Mouse (Mus musculus): ENCODE measurements around the gene Fgd6.
A peak's percentile ranks its signal among the peaks of the same experiment; 100 is the strongest.

The Fgd6 gene

GRCm38 (mm10) chr10:94134535-94135390 lies 99.0 kb downstream of the Fgd6 start:
- no peak for DNase-seq (ENCODE audit: low spot score)

- no peak for DNase-seq (ENCODE audit: low spot score)
Observed at GRCm38 (mm10) chr10:94138890-94139482, 103.2 kb downstream of the Fgd6 start.

- DNase-seq (ENCODE audit: low spot score): no peak
Observed at GRCm38 (mm10) chr10:94140227-94140931, 104.6 kb downstream of the Fgd6 start.

- no peak for DNase-seq (ENCODE audit: low spot score)
Observed at GRCm38 (mm10) chr10:94142427-94142826, 106.6 kb downstream of the Fgd6 start.

GRCm38 (mm10) chr10:94144581-94144980 lies 108.8 kb downstream of the Fgd6 start:
- no peak for DNase-seq (ENCODE audit: low spot score)

- DNase-seq (ENCODE audit: low spot score): no peak
Observed at GRCm38 (mm10) chr10:94147391-94147755, 111.6 kb downstream of the Fgd6 start.

GRCm38 (mm10) chr10:94147756-94148531 lies 112.1 kb downstream of the Fgd6 start, which contains the start of gene Nr2c1:
TSS of gene Nr2c1 (plus strand) at chr10:94148023.
- peak; percentile 68 for DNase-seq (ENCODE audit: low spot score)

GRCm38 (mm10) chr10:94151488-94151887 lies 115.7 kb downstream of the Fgd6 start:
- no peak for DNase-seq (ENCODE audit: low spot score)

GRCm38 (mm10) chr10:94153841-94154240 lies 118.0 kb downstream of the Fgd6 start:
- DNase-seq (ENCODE audit: low spot score): no peak

- DNase-seq (ENCODE audit: low spot score): no peak
Observed at GRCm38 (mm10) chr10:94158962-94159361, 123.2 kb downstream of the Fgd6 start.

GRCm38 (mm10) chr10:94159406-94159805 lies 123.6 kb downstream of the Fgd6 start:
- DNase-seq (ENCODE audit: low spot score): no peak

- no peak for DNase-seq (ENCODE audit: low spot score)
Observed at GRCm38 (mm10) chr10:94161051-94161765, 125.4 kb downstream of the Fgd6 start.

GRCm38 (mm10) chr10:94162031-94162430 lies 126.2 kb downstream of the Fgd6 start:
- no peak for DNase-seq (ENCODE audit: low spot score)

- no peak for DNase-seq (ENCODE audit: low spot score)
Observed at GRCm38 (mm10) chr10:94164104-94164845, 128.5 kb downstream of the Fgd6 start.

- DNase-seq (ENCODE audit: low spot score): no peak
Observed at GRCm38 (mm10) chr10:94165426-94165825, 129.6 kb downstream of the Fgd6 start.

- DNase-seq (ENCODE audit: low spot score): no peak
Observed at GRCm38 (mm10) chr10:94167051-94167750, 131.4 kb downstream of the Fgd6 start.

- DNase-seq (ENCODE audit: low spot score): no peak
Observed at GRCm38 (mm10) chr10:94171440-94172130, 135.8 kb downstream of the Fgd6 start.

GRCm38 (mm10) chr10:94172137-94172536 lies 136.3 kb downstream of the Fgd6 start:
- DNase-seq (ENCODE audit: low spot score): no peak

GRCm38 (mm10) chr10:94172706-94173105 lies 136.9 kb downstream of the Fgd6 start:
- DNase-seq (ENCODE audit: low spot score): no peak

Data from T-cell, adult 2 months (primary cell).